Mouse (Mus musculus) testis, adult 2 months (tissue): Measurements from ENCODE around the gene Prr15.

ENCODE experiments used
- CTCF ChIP-seq: fragments of 200-500 bp; IDR thresholded peaks from 2 replicates; pipeline ENCODE4 v1.5.1; 2012; ENCODE audit warnings: low read depth, mild to moderate bottlenecking, inconsistent platforms, low read length, moderate library complexity; ENCODE audit not compliant: control insufficient read depth, insufficient read depth, insufficient replicate concordance
- POLR2A ChIP-seq: fragments of 200-500 bp; IDR thresholded peaks from 2 replicates; pipeline ENCODE4 v1.6.1; 2012; ENCODE audit warnings: low read depth, mild to moderate bottlenecking, inconsistent platforms, low read length, moderate library complexity; ENCODE audit not compliant: control insufficient read depth

DNA sequence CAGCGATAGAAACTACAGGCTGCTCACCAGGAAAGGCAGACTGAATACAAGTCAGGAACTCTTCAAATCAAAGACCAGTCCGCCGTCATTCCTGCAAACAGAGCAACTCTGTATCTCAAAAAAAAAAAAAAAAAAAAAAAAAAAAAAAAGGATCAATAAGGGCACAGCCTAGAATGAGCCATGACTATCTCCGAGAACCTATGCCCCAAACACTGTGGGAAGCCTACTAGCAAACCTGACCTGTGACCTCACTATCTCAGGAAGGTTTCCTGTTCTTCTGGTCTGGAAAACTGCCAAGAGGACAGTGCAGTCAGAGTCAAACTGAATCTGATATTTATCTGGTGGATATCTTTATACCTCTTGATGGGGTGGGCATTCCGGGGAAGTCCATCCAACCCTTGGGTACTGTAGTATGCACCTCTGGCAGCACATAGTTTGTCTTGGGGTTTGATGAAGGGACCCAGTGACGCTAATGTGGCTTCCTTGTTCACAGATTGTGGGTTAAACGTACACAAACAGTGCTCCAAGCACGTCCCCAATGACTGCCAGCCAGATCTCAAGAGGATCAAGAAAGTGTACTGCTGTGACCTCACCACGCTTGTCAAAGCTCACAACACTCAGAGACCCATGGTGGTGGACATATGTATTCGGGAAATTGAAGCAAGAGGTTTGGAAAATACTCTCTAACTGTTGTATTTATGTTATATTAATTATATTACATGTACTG, 35.7 kb upstream of the Prr15 start:
- TF ChIP-seq CTCF = no peak
- TF ChIP-seq POLR2A = no peak
